Mouse (Mus musculus) embryonic fibroblast, embryonic 13.5 days (primary cell): ENCODE measurements around the gene Kcne3.

Experiments
- CTCF ChIP-seq: IDR thresholded peaks from 2 replicates; pipeline ENCODE4 v1.5.1; 2011; ENCODE audit warnings: mild to moderate bottlenecking, control low read depth, low read length, moderate library complexity, borderline replicate concordance; ENCODE audit not compliant: insufficient read depth
- POLR2A ChIP-seq: IDR thresholded peaks from 2 replicates; pipeline ENCODE4 v1.6.1; 2011; ENCODE audit warnings: low read depth, mild to moderate bottlenecking, control low read depth, low read length, moderate library complexity

- TF ChIP-seq CTCF (no peak), POLR2A (no peak)
Observed at GRCm38 (mm10) chr7:100228957-100229356, 52.7 kb downstream of the Kcne3 start.
